Mouse (Mus musculus) ES-Bruce4 (cell line): ENCODE measurements at regions not wholly inside any gene's neighbourhood (a gene's known extent, or its start where the extent isn't known, plus 50 kb on each side); places are given as distances from the start of the nearest gene placed in this dataset.

ENCODE experiments used
- H3K27ac ChIP-seq: 2 replicates; pipeline ENCODE4 v1.5.1; 2012; ENCODE audit warnings: low read length, inconsistent platforms; ENCODE audit not compliant: insufficient read depth
- H3K27me3 ChIP-seq: 2 replicates; pipeline ENCODE4 v1.6.1; 2012; ENCODE audit warnings: mild to moderate bottlenecking, low read length, inconsistent platforms; ENCODE audit not compliant: control insufficient read depth, poor library complexity, insufficient read depth, severe bottlenecking
- H3K36me3 ChIP-seq: 2 replicates; pipeline ENCODE4 v1.6.1; 2012; ENCODE audit warnings: inconsistent platforms, mild to moderate bottlenecking, low read length, moderate library complexity; ENCODE audit not compliant: control insufficient read depth, poor library complexity, insufficient read depth, severe bottlenecking
- H3K4me1 ChIP-seq: one replicate; pipeline ENCODE4 v1.8.1; 2011; ENCODE audit warnings: low read length; ENCODE audit not compliant: control insufficient read depth, insufficient read depth
- H3K4me3 ChIP-seq: 2 replicates; pipeline ENCODE4 v1.5.1; 2011; ENCODE audit warnings: low read depth, mild to moderate bottlenecking, low read length
- H3K9ac ChIP-seq: 2 replicates; pipeline ENCODE4 v1.6.1; 2012; ENCODE audit warnings: low read depth, mild to moderate bottlenecking, inconsistent platforms; ENCODE audit not compliant: poor library complexity, severe bottlenecking
- H3K9me3 ChIP-seq: replicated peaks from 2 replicates; pipeline ENCODE4 v1.6.1; 2012; ENCODE audit warnings: mild to moderate bottlenecking, low read length, inconsistent platforms; ENCODE audit not compliant: control insufficient read depth, poor library complexity, insufficient read depth, severe bottlenecking
- CTCF ChIP-seq: IDR thresholded peaks from one replicate; pipeline ENCODE4 v1.8.1; 2011; ENCODE audit warnings: low read depth, low read length
- EP300 ChIP-seq: IDR thresholded peaks from 2 replicates; pipeline ENCODE4 v1.6.1; 2011; ENCODE audit warnings: low read depth, low read length; ENCODE audit not compliant: insufficient read depth
- POLR2A ChIP-seq: IDR thresholded peaks from one replicate; pipeline ENCODE4 v1.8.1; 2011; ENCODE audit warnings: low read length; ENCODE audit not compliant: insufficient read depth

GRCm38 (mm10) chr3:14965438-14966044 lies 79.5 kb downstream of the Car2 start:
- no peak overlapping the region for H3K27ac ChIP-seq
- TF ChIP-seq EP300, result no peak
- TF ChIP-seq CTCF, result no peak
- no peak for TF ChIP-seq POLR2A

GRCm38 (mm10) chr3:14967235-14967634 lies 81.2 kb downstream of the Car2 start:
- TF ChIP-seq POLR2A (no peak), CTCF (no peak), EP300 (no peak)
- Histone ChIP-seq H3K27ac (no peak overlapping the region), H3K27me3 (no peaks in the 10 kb centered on the region; the same call in none of the 2 replicates), H3K9ac (no peak overlapping the region), H3K9me3 (no peaks in the 10 kb centered on the region), H3K4me3 (no peak overlapping the region), H3K4me1 (no peaks in the 10 kb centered on the region), H3K36me3 (no peaks in the 10 kb centered on the region)

More at GRCm38 (mm10) chr3:14965438-14966044, 79.5 kb downstream of the Car2 start:
- Histone ChIP-seq H3K36me3 (no peaks in the 10 kb centered on the region), H3K4me3 (no peak overlapping the region), H3K9me3 (no peaks in the 10 kb centered on the region), H3K27me3 (no peaks in the 10 kb centered on the region; the same call in none of the 2 replicates), H3K4me1 (no peaks in the 10 kb centered on the region), H3K9ac (no peak overlapping the region)

GRCm38 (mm10) chr3:14968345-14968744 lies 82.3 kb downstream of the Car2 start:
- TF ChIP-seq POLR2A (no peak), CTCF (no peak), EP300 (no peak)
- no peaks in the 10 kb centered on the region; the same call in 1 of the 2 replicates for H3K27me3 ChIP-seq
- no peaks in the 10 kb centered on the region for H3K36me3 ChIP-seq
- H3K27ac ChIP-seq, result no peak overlapping the region
- H3K9ac ChIP-seq, result no peak overlapping the region
- H3K9me3 ChIP-seq, result no peaks in the 10 kb centered on the region
- H3K4me1 ChIP-seq, result no peaks in the 10 kb centered on the region
- H3K4me3 ChIP-seq, result no peak overlapping the region

GRCm38 (mm10) chr3:14969698-14970097 lies 83.6 kb downstream of the Car2 start:
- Histone ChIP-seq H3K9ac (no peak overlapping the region), H3K9me3 (no peaks in the 10 kb centered on the region), H3K4me3 (no peak overlapping the region), H3K4me1 (no peaks in the 10 kb centered on the region), H3K27ac (no peak overlapping the region), H3K27me3 (no peaks in the 10 kb centered on the region; the same call in 1 of the 2 replicates), H3K36me3 (no peaks in the 10 kb centered on the region)
- TF ChIP-seq POLR2A, result no peak
- TF ChIP-seq CTCF, result no peak
- no peak for TF ChIP-seq EP300

DNA sequence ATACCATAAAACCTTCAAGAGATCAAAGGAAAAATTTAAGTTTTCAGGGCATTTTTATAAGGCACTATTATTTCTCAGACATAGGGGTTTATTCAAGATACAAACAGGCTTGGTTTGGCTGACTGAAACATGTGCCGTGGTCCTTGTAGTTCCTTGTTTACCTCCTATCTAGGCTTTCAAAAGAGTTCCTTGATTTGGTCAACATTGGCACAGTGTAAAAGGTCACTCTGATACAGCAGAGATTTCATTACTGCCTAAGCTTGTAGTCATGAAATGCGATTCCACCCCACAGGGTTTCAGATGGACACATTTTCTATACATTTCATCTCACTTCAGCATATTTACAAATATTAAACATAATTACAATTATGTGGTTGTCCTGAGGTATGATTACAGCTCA lies 85.6 kb downstream of the Car2 start:
- TF ChIP-seq POLR2A (no peak), CTCF (no peak), EP300 (no peak)
- Histone ChIP-seq H3K9me3 (no peaks in the 10 kb centered on the region), H3K4me3 (no peak overlapping the region), H3K27me3 (no peaks in the 10 kb centered on the region), H3K27ac (no peak overlapping the region), H3K9ac (no peak overlapping the region), H3K36me3 (no peaks in the 10 kb centered on the region), H3K4me1 (no peaks in the 10 kb centered on the region)

GRCm38 (mm10) chr3:14974758-14975157 lies 88.7 kb downstream of the Car2 start:
- Histone ChIP-seq H3K27ac (no peak overlapping the region), H3K27me3 (no peaks in the 10 kb centered on the region), H3K4me1 (no peaks in the 10 kb centered on the region), H3K36me3 (no peaks in the 10 kb centered on the region), H3K9ac (no peak overlapping the region), H3K9me3 (no peaks in the 10 kb centered on the region), H3K4me3 (no peak overlapping the region)
- no peak for TF ChIP-seq POLR2A
